Mouse (Mus musculus): ENCODE measurements around the gene Ces5a. TPM values are rescaled to one million over a fixed set of nuclear protein-coding genes. Genes with fewer than 3 reads are reported as not detected.

Ces5a gene
- not detected in 2 replicates for polyA plus RNA-seq (2012; rRNA removed)

GRCm38 (mm10) chr8:93535730-93536129, at the start of gene Ces5a:
Ces5a (minus strand) TSS chr8:93535830.

Other genes with a start within 250 kb of the Ces5a start
- 3.7 and 10.4 TPM in 2 replicates for gene Ces1g, start 198.5 kb downstream of the Ces5a start, polyA plus RNA-seq (2012; rRNA removed)
- not detected in 2 replicates for gene Ces1h, start 156.1 kb downstream of the Ces5a start, polyA plus RNA-seq (2012; rRNA removed)

Data from colon, adult 2 months (tissue).